Mouse (Mus musculus) monocyte, adult 5-6 weeks (primary cell): ENCODE data around the gene Frrs1. TPM values are rescaled to one million over a fixed set of nuclear protein-coding genes. Genes with fewer than 3 reads are reported as not detected.

Source experiments
- ATAC-seq: fragments of 153-309, 156-312 bp; replicated peaks from 2 replicates; pipeline ENCODE4 v1.8.0; 2017; ENCODE audit warnings: mild to moderate bottlenecking; ENCODE audit not compliant: low TSS enrichment, insufficient number of reproducible peaks, severe bottlenecking, poor library complexity, low FRiP score
- total RNA-seq: library from RNA; stranded (forward); fragments of 200-1000, 200-491, 200-594 nt; gene quantifications from 3 replicates; pipeline ENCODE4 v1.2.3, GENCODE M21; 2017

The Frrs1 gene
- total RNA-seq, 1 experiment from 2014 or later = 11.8 TPM

- ATAC-seq = no peak
Measured at GRCm38 (mm10) chr3:116950665-116951115, 91.4 kb downstream of the Frrs1 start.

DNA sequence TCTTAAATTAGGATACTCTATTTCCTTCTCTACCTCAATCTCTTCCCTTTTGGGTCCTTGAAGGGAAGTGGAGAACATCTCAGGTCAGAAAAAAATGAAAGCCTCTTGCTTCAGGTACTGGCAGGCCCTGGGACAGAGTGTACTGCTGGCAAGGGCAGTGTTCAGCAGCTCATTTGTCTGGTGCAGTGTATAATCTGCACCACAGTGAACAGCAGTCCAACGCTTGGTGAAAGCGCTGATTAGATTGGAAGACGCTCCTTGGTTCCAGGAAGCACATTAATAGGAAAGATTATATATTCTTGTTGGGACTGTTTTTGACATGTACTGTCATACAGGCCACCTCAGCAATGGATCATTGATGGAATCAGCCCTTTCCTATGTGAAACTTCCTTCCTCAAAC is 92.2 kb downstream of the Frrs1 start:
- no peak for ATAC-seq

- ATAC-seq = no peak
Measured at GRCm38 (mm10) chr3:116952242-116952899, 93.1 kb downstream of the Frrs1 start.

GRCm38 (mm10) chr3:116953366-116953765 is 94.1 kb downstream of the Frrs1 start:
- ATAC-seq = no peak

DNA sequence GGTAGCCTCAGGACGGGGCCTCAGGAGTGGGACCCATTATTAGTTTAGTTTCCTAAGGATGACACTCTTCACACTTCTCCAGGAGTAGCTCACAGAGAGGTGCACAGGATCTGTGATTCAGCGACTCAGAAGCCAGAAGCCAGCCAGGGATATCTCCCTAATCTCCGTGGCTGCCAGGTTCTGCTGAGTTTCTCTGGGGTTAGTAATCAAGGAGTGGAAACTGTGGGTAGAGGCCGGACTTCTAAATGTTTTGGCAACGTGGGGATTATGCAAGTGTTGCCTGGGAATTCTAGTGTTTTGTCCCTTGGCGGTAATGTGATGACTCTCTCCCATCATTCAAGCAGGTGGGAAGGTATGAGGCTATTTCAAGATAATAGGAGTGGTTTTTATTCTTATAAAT is 95.8 kb downstream of the Frrs1 start:
- no peak for ATAC-seq

Other genes with a start within 250 kb of the Frrs1 start
- gene Trmt13, start 244.9 kb upstream of the Frrs1 start, total RNA-seq = 56.2 to 58.5 TPM (median 58.1 TPM) in 3 replicates
- 99.6 to 106 TPM (median 102 TPM) in 3 replicates for gene Mfsd14a, start 196.8 kb upstream of the Frrs1 start, total RNA-seq
- gene Gm43191, start 178.2 kb upstream of the Frrs1 start, total RNA-seq = not detected in 3 replicates
- gene Slc35a3, start 146.6 kb upstream of the Frrs1 start, total RNA-seq = 59.2 to 79.8 TPM (median 73.4 TPM) in 3 replicates
- 8.1 to 17.3 TPM (median 14.7 TPM) in 3 replicates for gene Agl, start 51.3 kb upstream of the Frrs1 start, total RNA-seq
- gene 4930455H04Rik, start 108.8 kb downstream of the Frrs1 start, total RNA-seq = not detected in 3 replicates
- not detected in 3 replicates for gene Palmd, start 109.5 kb downstream of the Frrs1 start, total RNA-seq